Mouse (Mus musculus) spleen, adult 12 weeks (tissue): Measurements from ENCODE around the gene 1110017D15Rik.

Experiments used
- DNase-seq: peaks from one replicate; pipeline ENCODE4 v3.0.0; 2022; ENCODE audit warnings: low spot score

The 1110017D15Rik gene

DNA sequence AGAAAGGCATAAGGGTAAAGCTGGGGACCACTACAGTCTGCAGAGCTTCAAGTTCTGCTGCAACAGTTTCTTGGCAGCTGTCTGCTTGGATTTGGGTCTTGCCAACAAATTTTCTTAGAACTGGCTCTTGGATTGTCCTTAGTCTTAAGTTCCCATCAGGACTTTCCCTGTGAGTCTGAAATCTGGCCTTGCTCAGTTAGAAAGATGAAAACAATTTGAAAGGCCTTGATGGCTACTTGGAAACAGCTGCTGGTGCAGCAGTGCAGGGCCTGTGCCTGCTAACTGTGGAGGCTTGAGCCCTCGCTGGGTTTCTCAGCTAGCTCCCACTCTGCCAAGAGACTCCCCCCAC lies 37.7 kb downstream of the 1110017D15Rik start:
- no peak for DNase-seq

DNA sequence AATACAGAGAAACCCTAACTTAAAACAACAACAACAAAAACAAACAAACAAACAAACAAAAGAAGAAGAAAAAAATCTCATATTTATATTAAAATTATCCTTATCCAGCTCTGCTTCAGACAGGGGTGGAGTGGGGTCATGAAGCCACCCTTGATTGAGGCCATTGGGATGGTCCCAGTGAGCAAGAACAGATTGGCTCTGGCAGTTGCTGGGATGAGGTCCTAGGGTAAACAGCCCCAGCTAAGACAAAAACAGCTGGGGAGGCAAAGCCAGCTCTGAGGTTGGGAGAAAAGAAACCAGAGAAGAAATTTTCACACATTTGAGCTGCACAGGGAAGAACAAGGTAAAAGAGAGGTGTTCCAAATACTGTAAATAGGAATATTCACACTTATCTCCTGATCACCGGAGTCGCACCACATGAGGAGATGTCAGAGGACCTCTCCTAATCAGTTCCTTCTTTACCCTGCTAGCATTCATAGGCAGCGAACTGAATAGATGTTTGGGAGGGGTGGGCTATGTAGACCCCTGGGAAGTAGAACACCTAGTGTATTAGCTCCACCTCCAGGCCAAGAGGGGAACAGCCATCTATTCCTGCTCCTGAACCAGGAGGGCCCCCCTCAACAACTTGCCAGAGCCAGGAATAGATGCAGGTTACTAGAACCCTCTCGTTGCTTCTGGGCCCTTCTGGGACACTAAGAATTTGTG lies 38.2 kb downstream of the 1110017D15Rik start:
- no peak for DNase-seq

DNA sequence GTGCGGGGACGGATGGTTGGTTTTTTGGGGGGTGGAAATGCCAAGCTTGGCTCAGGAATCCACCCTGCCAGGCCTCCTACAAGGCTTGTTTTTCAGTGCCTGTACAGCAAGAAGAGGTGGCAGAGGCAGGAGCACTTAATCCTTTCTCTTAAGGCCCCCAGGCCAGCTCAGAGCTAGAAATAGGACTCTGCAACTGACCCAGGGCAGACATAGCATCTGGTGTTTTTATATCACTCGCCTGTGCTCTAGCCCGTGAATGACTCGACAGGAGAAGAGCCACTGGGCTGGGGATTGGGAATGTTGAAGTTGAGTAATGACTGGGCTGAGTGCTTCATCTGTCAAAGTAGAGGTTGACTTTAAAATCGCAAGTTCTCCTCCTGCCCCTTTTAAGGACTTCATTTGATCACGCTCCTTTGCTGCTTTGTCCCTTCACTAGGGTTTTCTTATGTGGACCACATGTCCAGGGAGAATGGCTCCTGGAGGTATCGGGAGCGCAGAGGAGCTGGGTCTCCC lies 39.4 kb downstream of the 1110017D15Rik start:
- DNase-seq, result no peak

DNA sequence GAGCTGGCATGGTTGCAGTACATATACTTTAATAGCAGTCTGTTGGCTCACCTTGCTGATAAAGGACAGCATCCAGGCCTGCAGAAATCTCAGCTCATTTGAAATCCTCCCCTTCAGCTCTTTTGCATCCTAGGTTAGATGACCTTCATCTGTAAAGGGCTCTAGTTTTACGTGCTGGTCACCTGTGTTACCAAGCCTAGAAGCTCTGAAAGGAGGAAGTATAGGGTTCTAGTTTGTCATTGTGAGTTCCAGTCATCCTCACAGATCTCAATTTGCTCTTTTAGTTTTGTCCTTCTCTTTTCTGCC lies 45.8 kb downstream of the 1110017D15Rik start:
- DNase-seq, result no peak

- DNase-seq, result no peak
Measured at GRCm38 (mm10) chr4:41470684-41471383, 46.3 kb downstream of the 1110017D15Rik start.

DNA sequence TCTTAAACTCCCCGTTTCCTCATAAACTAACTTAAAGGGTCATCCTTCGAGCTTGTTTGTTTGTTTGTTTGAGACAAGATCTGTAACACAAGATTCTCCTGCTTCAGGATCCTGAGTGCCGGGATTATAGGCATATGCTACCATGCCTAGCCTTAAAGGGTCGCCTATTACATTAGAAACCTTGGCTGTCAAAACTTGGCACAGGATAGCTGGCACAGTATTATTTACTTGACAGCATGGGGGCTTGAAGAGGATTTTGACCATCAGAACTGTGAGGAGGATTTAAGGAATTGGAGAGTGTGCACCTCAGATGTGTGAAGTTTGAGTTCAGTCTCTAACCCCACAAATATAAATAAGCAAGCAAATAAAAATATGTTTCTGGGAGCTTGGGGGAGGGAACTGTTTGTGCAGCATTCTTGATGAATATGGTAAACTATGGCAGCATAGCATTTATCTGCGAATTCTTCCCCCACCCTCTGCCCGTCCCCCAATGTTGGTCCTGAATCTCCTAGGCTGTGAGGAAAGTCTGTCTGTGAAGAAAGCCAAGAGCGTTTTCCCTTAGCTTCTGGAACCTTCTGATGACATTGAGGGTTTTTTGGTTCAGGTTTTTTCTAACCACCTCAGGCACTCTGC lies 47.0 kb downstream of the 1110017D15Rik start:
- DNase-seq, result no peak

DNA sequence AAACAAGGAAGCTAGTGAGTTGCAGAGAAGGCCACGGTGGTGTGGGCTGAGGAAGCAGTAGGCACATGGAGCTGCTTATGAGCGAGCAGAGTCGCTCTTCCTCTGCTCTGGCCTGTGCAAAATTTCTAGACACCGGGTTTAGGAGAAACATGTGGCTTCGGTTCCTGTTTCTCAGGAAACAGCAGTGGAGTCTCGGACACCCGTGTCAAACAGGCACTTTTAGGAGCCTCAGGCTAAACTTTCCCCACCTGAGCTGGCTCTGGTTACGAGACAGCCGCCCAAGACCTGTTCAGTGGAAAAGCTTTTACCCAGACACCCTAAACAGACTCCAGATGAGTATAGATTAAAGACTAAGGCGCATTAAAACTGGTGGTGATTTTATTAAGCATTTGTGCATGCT lies 47.9 kb downstream of the 1110017D15Rik start:
- no peak for DNase-seq

- DNase-seq, result no peak
Measured at GRCm38 (mm10) chr4:41468396-41469080, 48.6 kb downstream of the 1110017D15Rik start.

DNA sequence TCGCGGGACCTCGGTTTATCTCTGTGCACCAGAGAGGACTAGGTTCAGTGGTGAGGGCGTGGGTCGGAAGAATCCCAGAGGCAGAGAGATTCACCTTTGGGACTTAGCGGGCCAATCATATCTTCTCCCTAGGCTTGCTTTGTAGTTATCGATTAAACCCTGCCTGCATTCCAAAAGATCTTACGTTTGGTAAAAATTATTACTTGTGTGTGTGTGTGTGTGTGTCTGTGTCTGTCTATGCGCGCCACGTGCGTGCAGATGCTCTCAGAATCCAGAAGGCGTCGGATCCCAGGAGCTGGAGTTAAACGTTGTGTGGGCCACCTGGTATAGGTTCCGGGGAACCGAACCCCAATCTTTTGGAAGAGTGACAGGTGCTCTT lies 51.9 kb downstream of the 1110017D15Rik start:
- no peak for DNase-seq

GRCm38 (mm10) chr4:41464345-41465286 lies 52.5 kb downstream of the 1110017D15Rik start, which contains the start of the genes Kif24 and Nudt2:
Gene Kif24 (minus strand): TSS chr4:41464887.
Gene Nudt2 (plus strand): TSS chr4:41465151.
- peak; percentile 96 for DNase-seq

GRCm38 (mm10) chr4:41463051-41463738 lies 53.9 kb downstream of the 1110017D15Rik start:
- peak; percentile 25 for DNase-seq

DNA sequence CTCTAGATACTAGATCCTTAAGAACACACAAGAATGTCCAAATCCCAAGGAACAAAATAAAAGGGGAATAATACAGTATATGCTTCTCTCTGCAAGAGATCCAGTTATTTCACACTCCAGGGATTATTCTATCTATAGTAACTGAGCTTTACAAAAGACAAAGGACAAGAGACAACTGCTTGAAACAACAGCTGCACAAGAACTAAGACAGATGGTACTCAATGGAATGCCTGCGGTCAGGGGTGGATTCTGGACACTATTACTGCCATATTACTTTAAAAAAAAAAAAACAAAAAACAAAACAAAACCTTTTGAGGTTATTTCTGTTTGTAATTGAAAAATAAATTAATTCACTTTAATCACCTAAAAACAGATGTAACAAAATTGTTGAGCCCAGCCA lies 56.4 kb downstream of the 1110017D15Rik start:
- no peak for DNase-seq
